Mouse (Mus musculus) liver, adult 2 months (tissue): Measurements from ENCODE around the gene Fntb. TPM values are rescaled to one million over a fixed set of nuclear protein-coding genes. Genes with fewer than 3 reads are reported as not detected.

Source experiments
- DNase-seq: peaks from one replicate; pipeline ENCODE4 v3.0.0-alpha.2; 2011; ENCODE audit warnings: low read depth, low spot score; ENCODE audit errors: extremely low read depth
- H3K27ac ChIP-seq: fragments of 200-500 bp; replicated peaks from 2 replicates; pipeline ENCODE4 v1.5.1; 2012; ENCODE audit warnings: low read depth, mild to moderate bottlenecking, control low read depth, inconsistent platforms, low read length; ENCODE audit not compliant: insufficient read depth
- H3K27me3 ChIP-seq: fragments of 200-500 bp; 2 replicates; pipeline ENCODE4 v1.6.1; 2012; ENCODE audit warnings: mild to moderate bottlenecking, moderate library complexity, low read length, inconsistent platforms; ENCODE audit not compliant: control insufficient read depth, insufficient read depth
- H3K36me3 ChIP-seq: fragments of 200-500 bp; 2 replicates; pipeline ENCODE4 v1.6.1; 2012; ENCODE audit warnings: low read length, inconsistent platforms; ENCODE audit not compliant: control insufficient read depth, insufficient read depth
- H3K4me1 ChIP-seq: fragments of 200-500 bp; 2 replicates; pipeline ENCODE4 v1.6.1; 2011; ENCODE audit warnings: low read length; ENCODE audit not compliant: control insufficient read depth, insufficient read depth
- H3K4me3 ChIP-seq: fragments of 200-500 bp; 2 replicates; pipeline ENCODE4 v1.5.1; 2011; ENCODE audit warnings: low read depth, mild to moderate bottlenecking, control low read depth, low read length, moderate library complexity; ENCODE audit not compliant: insufficient read depth
- H3K79me2 ChIP-seq: fragments of 200-500 bp; 2 replicates; pipeline ENCODE4 v1.6.1; 2012; ENCODE audit warnings: inconsistent platforms, mild to moderate bottlenecking, low read length, moderate library complexity; ENCODE audit not compliant: control insufficient read depth, insufficient read depth
- H3K9ac ChIP-seq: fragments of 200-500 bp; 2 replicates; pipeline ENCODE4 v1.6.1; 2012; ENCODE audit warnings: low read depth, mild to moderate bottlenecking, control low read depth, inconsistent platforms, low read length
- CTCF ChIP-seq: fragments of 200-500 bp; IDR thresholded peaks from 2 replicates; pipeline ENCODE4 v1.5.1; 2011; ENCODE audit warnings: low read depth, low read length, control low read depth
- POLR2A ChIP-seq: fragments of 200-500 bp; IDR thresholded peaks from 2 replicates; pipeline ENCODE4 v1.6.1; 2011; ENCODE audit warnings: low read length, control low read depth; ENCODE audit not compliant: insufficient read depth; ENCODE audit errors: extremely low read depth
- WGBS: fragments of 180-500 bp; shearing (Covaris S2); methylation state at CpG from one replicate; pipeline ENCODE4 v1.1.7; 2018; 5-methylcytosine and 5-hydroxymethylcytosine counted together
- polyA plus RNA-seq: library from polyadenylated mRNA; depleted of rRNA; stranded (reverse); fragments of >200 nt; gene quantifications from 2 replicates; pipeline ENCODE4 v1.2.3, GENCODE M21; 2012
- total RNA-seq: library from RNA; depleted of rRNA; stranded (reverse); fragments of >200 nt; gene quantifications from 2 replicates; pipeline ENCODE4 v1.2.3, GENCODE M21; 2014

The Fntb gene
- total and polyA plus RNA-seq, 2 experiments, result 1.4 to 6.5 TPM

- H3K9ac ChIP-seq, result no peak overlapping the region
- no peak for DNase-seq
- no peaks in the 10 kb centered on the region for H3K4me1 ChIP-seq
- no peak for TF ChIP-seq POLR2A
- no peak for TF ChIP-seq CTCF
- no peaks in the 10 kb centered on the region for H3K36me3 ChIP-seq
- no peak overlapping the region for H3K27ac ChIP-seq
- no peaks in the 10 kb centered on the region for H3K79me2 ChIP-seq
- 84% methylated on average over 10 of the region's 10 CpGs for WGBS
- no peaks in the 10 kb centered on the region for H3K27me3 ChIP-seq
- H3K4me3 ChIP-seq, result no peak overlapping the region
These were observed 42.4 kb downstream of the Fntb start for GRCm38 (mm10) chr12:76807796-76808195.

- 90% methylated on average over 5 of the region's 5 CpGs for WGBS
- TF ChIP-seq CTCF, result no peak
- no peak for TF ChIP-seq POLR2A
These were observed 45.1 kb downstream of the Fntb start for GRCm38 (mm10) chr12:76810491-76810890.

DNA sequence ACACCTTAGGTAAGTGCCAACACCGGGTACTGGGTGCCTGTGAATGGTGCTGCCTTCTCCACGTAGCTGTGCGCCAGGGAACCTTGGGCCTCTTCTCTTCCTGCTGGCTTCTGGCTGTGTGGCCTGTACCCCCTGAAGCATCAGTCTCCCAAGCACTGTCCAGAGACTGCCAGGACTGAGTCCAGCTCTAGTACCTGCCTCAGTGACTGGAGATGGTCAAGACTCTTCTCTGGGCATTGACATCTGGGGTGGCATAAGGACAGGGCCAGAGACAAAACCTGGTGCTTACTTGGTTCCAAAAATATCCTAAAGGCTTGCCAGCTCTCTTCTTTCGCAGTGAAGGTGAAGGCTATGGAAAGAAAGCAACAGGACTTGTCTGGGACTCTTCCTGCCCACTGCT, 45.6 kb downstream of the Fntb start:
- Histone ChIP-seq H3K79me2 (no peaks in the 10 kb centered on the region), H3K9ac (no peak overlapping the region), H3K36me3 (no peaks in the 10 kb centered on the region), H3K4me1 (no peaks in the 10 kb centered on the region), H3K4me3 (no peak overlapping the region), H3K27me3 (no peaks in the 10 kb centered on the region), H3K27ac (no peak overlapping the region)
- TF ChIP-seq POLR2A (no peak), CTCF (no peak)
- DNase-seq, result no peak
- WGBS, result 91% methylated on average over 4 of the region's 4 CpGs

More at GRCm38 (mm10) chr12:76810491-76810890, 45.1 kb downstream of the Fntb start:
- Histone ChIP-seq H3K9ac (no peak overlapping the region), H3K79me2 (no peaks in the 10 kb centered on the region), H3K27me3 (no peaks in the 10 kb centered on the region), H3K4me1 (no peaks in the 10 kb centered on the region), H3K27ac (no peak overlapping the region), H3K4me3 (no peak overlapping the region), H3K36me3 (no peaks in the 10 kb centered on the region)
- no peak for DNase-seq

DNA sequence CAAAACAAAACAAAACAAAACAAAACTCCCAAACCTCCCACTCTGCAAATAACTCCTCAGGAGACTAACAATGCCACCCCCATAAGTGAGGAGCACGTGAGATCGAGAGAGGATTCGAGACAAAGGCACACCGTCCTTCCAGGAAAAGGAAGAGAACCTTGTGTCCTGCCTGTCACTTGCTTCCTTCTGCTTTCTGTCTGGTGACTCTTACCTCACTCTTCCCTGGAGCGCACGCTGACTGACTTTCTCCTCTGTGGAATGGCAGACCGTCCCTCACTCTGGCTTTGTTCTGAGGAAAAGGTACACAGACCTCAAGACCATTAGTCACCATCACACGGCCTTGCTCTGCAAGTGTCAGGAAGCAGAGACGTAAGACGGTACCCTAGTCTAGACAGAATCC, 48.2 kb downstream of the Fntb start:
- DNase-seq, result no peak
- Histone ChIP-seq H3K27me3 (no peaks in the 10 kb centered on the region), H3K36me3 (no peaks in the 10 kb centered on the region), H3K4me1 (no peaks in the 10 kb centered on the region), H3K4me3 (no peak overlapping the region), H3K9ac (no peak overlapping the region), H3K79me2 (no peaks in the 10 kb centered on the region), H3K27ac (no peak overlapping the region)
- TF ChIP-seq POLR2A, result no peak
- no peak for TF ChIP-seq CTCF
- whole genome bisulfite sequencing, result 67% methylated on average over 10 of the region's 10 CpGs

GRCm38 (mm10) chr12:76814120-76814519, 48.7 kb downstream of the Fntb start:
- TF ChIP-seq POLR2A (no peak), CTCF (no peak)
- 84% methylated on average over 2 of the region's 2 CpGs for WGBS

GRCm38 (mm10) chr12:76816720-76817119, 51.3 kb downstream of the Fntb start:
- Histone ChIP-seq H3K4me3 (no peak overlapping the region), H3K4me1 (no peaks in the 10 kb centered on the region), H3K27me3 (peaks cover 5% of the 10 kb centered on the region), H3K36me3 (no peaks in the 10 kb centered on the region), H3K9ac (no peak overlapping the region), H3K79me2 (no peaks in the 10 kb centered on the region), H3K27ac (no peak overlapping the region)
- TF ChIP-seq CTCF, result no peak
- TF ChIP-seq POLR2A, result no peak
- WGBS, result 54% methylated on average over 4 of the region's 4 CpGs
- no peak for DNase-seq

More at GRCm38 (mm10) chr12:76814120-76814519, 48.7 kb downstream of the Fntb start:
- Histone ChIP-seq H3K79me2 (no peaks in the 10 kb centered on the region), H3K27me3 (no peaks in the 10 kb centered on the region), H3K4me1 (no peaks in the 10 kb centered on the region), H3K9ac (no peak overlapping the region), H3K36me3 (no peaks in the 10 kb centered on the region), H3K4me3 (no peak overlapping the region), H3K27ac (no peak overlapping the region)
- DNase-seq, result no peak
